Mouse (Mus musculus): Measurements from ENCODE around the gene Gm20388. TPM values are rescaled to one million over a fixed set of nuclear protein-coding genes. Genes with fewer than 3 reads are reported as not detected.
"Not testable (repeated sequence)": the region's sequence is repeated elsewhere in the genome, so short reads cannot be mapped to it uniquely, and the experiment has no call there.

The Gm20388 gene
- polyA plus RNA-seq, 1 experiment: 10.6 TPM

DNA sequence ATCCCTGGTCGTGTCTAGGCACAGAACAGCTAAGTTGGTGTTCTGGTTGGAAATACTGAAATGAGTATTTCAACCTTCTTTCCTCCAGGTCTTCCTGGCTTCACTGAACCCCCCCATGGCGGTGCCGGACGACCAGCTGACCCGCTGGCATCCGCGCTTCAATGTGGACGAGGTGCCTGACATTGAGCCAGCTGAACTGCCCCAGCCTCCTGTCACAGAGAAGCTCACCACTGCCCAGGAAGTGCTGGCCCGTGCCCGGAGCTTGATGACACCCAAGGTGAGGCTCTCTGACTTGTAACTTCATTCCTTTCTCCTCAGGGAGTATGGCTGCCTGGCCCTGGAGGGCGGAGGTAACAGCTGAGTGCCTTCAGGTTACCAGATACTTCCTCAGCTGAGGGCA, 2660.5 kb downstream of the Gm20388 start:
- Histone ChIP-seq H3K4me3 (replicated peaks; ENCODE audit: control insufficient read depth, low read depth, low read length) (no peak overlapping the region), H3K27ac (ENCODE audit: control insufficient read depth, insufficient read depth, low read depth, low read length, poor library complexity) (no peak overlapping the region), H3K4me1 (ENCODE audit: control insufficient read depth, insufficient read depth, low read length) (peaks cover 2% of the 10 kb centered on the region; the same call in 1 of the 2 replicates)
- 92% methylated on average over 11 of the region's 11 CpGs for WGBS
- TF ChIP-seq CTCF (IDR thresholded peaks at IDR 0.05; ENCODE audit: control insufficient read depth, insufficient read depth, low read length) (no peak), POLR2A (IDR thresholded peaks at IDR 0.05; ENCODE audit: borderline replicate concordance, control insufficient read depth, low read depth, low read length) (no peak)

DNA sequence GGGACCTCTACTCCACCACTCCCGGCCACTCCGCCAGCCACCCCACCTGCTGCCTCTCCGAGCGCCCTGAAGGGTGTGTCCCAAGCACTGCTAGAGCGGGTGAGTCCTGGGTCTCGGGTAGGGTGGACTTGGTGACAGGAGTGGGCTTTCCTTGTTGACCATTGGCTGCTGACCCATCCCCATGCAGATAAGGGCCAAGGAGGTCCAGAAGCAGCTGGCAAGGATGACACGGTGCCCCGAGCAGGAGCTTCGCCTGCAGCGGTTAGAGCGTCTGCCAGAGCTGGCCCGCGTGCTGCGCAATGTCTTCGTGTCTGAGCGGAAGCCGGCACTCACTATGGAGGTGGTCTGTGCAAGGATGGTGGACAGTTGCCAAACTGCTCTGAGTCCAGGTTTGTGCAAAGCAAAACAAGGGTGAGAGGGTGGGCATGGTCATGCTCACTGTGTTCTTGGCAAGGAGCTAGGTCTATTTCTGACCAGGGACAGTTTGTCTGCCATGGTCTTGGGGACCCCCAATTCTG, 2661.2 kb downstream of the Gm20388 start:
- 88% methylated on average over 17 of the region's 17 CpGs for WGBS
- TF ChIP-seq CTCF (IDR thresholded peaks at IDR 0.05; ENCODE audit: control insufficient read depth, insufficient read depth, low read length) (no peak), POLR2A (IDR thresholded peaks at IDR 0.05; ENCODE audit: borderline replicate concordance, control insufficient read depth, low read depth, low read length) (no peak)
- Histone ChIP-seq H3K4me3 (replicated peaks; ENCODE audit: control insufficient read depth, low read depth, low read length) (no peak overlapping the region), H3K4me1 (ENCODE audit: control insufficient read depth, insufficient read depth, low read length) (peaks cover 2% of the 10 kb centered on the region; the same call in 1 of the 2 replicates), H3K27ac (ENCODE audit: control insufficient read depth, insufficient read depth, low read depth, low read length, poor library complexity) (no peak overlapping the region)

DNA sequence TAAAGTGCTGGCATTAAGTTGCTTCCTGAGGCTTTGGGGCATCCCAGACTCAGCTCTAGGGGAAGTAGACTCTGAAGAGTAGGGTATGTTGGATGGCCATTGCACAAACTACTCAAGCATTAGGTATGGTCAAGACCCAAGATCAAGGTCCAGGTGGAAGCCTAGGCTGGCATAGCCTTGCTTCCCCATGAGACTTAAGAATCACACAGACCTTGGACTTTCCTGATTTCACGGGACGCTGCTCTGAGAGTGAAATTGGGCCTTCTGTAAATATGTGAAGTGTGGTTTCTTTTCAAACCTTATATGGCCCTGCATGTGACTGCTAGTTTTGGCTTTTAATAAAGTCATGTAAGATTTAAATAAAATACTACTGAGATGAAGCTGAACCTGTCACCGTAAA, 2662.1 kb downstream of the Gm20388 start:
- Histone ChIP-seq H3K27ac (ENCODE audit: control insufficient read depth, insufficient read depth, low read depth, low read length, poor library complexity) (no peak overlapping the region), H3K4me3 (replicated peaks; ENCODE audit: control insufficient read depth, low read depth, low read length) (no peak overlapping the region), H3K4me1 (ENCODE audit: control insufficient read depth, insufficient read depth, low read length) (no peaks in the 10 kb centered on the region; the same call in 1 of the 2 replicates)
- 94% methylated on average over 3 of the region's 3 CpGs for WGBS
- TF ChIP-seq CTCF (IDR thresholded peaks at IDR 0.05; ENCODE audit: control insufficient read depth, insufficient read depth, low read length) (no peak), POLR2A (IDR thresholded peaks at IDR 0.05; ENCODE audit: borderline replicate concordance, control insufficient read depth, low read depth, low read length) (no peak)

DNA sequence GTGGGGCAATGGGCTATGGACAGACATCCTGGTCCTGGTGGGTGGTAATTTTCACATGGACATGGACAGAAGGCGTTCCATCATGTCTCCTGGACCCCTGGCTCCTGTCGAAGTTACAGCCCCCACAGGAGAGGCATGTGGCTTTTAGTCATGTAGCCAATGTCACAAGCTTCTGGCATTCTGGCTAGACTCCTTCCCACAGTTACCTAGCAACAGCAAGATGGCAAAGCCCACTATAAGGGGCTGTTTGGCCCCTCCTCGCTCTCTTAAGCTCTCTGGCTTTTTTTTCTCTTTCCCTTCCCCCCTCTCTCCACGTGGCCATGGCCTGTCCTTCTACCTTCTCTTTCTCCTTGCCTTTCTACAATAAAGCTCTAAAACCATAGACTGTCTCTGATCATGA, 2662.5 kb downstream of the Gm20388 start:
- WGBS: 70% methylated on average over 4 of the region's 4 CpGs
- not testable (repeated sequence) for H3K4me1 ChIP-seq (ENCODE audit: control insufficient read depth, insufficient read depth, low read length); H3K4me3 ChIP-seq (replicated peaks; ENCODE audit: control insufficient read depth, low read depth, low read length); H3K27ac ChIP-seq (ENCODE audit: control insufficient read depth, insufficient read depth, low read depth, low read length, poor library complexity)

DNA sequence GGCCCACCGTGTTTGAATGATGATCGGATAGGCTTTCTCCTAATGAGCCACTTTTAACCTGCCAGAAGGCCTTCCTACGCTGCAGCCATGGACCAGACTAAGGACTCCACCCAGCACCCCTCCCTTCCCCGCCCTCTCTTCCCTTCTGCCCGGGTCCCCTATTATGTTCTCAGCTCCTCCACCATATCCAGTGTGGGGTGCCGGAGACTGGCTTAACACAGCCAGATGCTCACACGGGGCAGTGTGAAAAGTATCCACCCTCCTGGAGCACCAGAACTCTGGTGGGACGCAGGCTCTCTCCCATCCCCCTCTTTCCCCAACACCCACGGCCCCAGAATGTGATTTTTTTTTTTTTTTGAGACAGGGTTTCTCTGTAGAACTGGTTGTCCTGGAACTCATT, 2662.9 kb downstream of the Gm20388 start:
- Histone ChIP-seq H3K4me1 (ENCODE audit: control insufficient read depth, insufficient read depth, low read length) (no peaks in the 10 kb centered on the region; the same call in 1 of the 2 replicates), H3K4me3 (replicated peaks; ENCODE audit: control insufficient read depth, low read depth, low read length) (no peak overlapping the region), H3K27ac (ENCODE audit: control insufficient read depth, insufficient read depth, low read depth, low read length, poor library complexity) (no peak overlapping the region)
- WGBS: 59% methylated on average over 9 of the region's 9 CpGs
- TF ChIP-seq POLR2A (IDR thresholded peaks at IDR 0.05; ENCODE audit: borderline replicate concordance, control insufficient read depth, low read depth, low read length) (no peak), CTCF (IDR thresholded peaks at IDR 0.05; ENCODE audit: control insufficient read depth, insufficient read depth, low read length) (no peak)

DNA sequence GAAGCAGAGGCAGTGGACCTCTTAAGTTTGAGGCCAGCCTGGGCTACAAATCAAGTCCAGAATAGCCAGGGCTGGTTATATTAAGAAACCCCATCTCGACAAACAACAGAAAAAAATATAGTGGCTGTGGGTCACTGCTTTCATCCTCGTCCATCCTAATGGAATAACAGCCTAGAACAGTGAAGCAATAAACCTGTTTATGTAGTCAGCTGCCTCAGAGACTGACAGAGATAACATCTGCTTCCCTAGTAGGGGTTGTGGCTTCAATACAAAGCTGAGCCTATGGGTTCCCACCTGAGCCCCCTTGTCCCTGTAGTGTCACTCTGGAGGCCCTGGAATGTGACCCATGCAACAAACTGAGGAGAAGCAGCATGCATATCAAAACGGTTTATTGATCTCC, 2663.6 kb downstream of the Gm20388 start:
- Histone ChIP-seq H3K4me3 (replicated peaks; ENCODE audit: control insufficient read depth, low read depth, low read length) (no peak overlapping the region), H3K4me1 (ENCODE audit: control insufficient read depth, insufficient read depth, low read length) (no peaks in the 10 kb centered on the region; the same call in 1 of the 2 replicates), H3K27ac (ENCODE audit: control insufficient read depth, insufficient read depth, low read depth, low read length, poor library complexity) (no peak overlapping the region)
- no peak for TF ChIP-seq POLR2A (IDR thresholded peaks at IDR 0.05; ENCODE audit: borderline replicate concordance, control insufficient read depth, low read depth, low read length)
- no peak for TF ChIP-seq CTCF (IDR thresholded peaks at IDR 0.05; ENCODE audit: control insufficient read depth, insufficient read depth, low read length)
- 61% methylated on average over 3 of the region's 3 CpGs for WGBS

DNA sequence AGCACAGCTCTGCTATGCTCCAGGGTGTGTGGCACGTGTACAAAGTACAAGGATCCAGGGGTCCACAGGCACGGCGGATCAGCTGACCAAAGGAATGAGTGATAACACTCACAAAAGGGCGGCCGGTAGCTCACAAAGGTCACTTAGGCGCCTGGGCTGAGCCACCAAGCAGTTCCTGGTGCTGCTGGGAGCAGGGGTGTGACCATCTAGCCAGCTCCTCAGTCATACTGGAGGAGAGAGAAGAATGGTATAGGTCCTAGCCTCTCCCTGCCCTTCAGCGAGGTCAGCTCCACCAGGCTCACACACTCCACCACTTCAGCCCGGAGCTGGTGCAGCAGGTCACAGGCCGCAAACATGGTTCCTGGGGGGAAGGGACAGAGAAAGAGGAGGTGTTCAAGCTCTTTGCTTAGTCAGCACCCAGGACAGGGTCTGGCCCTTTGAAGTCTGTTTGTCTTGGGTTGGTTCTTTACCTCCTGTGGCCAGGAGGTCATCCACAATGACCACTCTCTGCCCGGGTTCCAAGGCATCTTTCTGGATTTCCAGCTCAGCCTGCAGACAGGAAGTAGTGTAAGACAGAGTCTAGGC, 2664.1 kb downstream of the Gm20388 start:
- WGBS: 71% methylated on average over 10 of the region's 10 CpGs
- H3K4me3 ChIP-seq (replicated peaks; ENCODE audit: control insufficient read depth, low read depth, low read length): peak overlapping the region; percentile 29
- no peaks in the 10 kb centered on the region; the same call in 1 of the 2 replicates for H3K4me1 ChIP-seq (ENCODE audit: control insufficient read depth, insufficient read depth, low read length)

DNA sequence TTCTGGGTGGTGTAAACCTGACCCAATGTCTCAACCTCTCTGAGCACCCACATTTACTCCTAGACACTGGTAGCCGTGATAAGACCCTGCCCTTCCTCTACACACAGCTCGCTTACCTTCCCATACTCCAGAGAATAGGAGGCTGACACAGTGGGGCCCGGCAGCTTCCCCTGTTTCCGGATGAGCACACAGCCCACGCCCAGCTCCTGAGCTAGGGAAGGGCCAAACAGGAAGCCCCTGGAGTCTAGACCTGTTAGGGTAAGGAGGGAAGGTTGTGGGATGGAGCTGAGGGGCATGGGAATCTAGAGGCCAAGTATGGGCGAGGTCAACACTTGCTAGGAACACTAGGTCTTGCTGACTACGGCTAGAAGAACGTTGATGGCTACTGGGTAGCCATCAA, 2664.6 kb downstream of the Gm20388 start:
- no peaks in the 10 kb centered on the region; the same call in 1 of the 2 replicates for H3K4me1 ChIP-seq (ENCODE audit: control insufficient read depth, insufficient read depth, low read length)
- peak overlapping the region; percentile 67 for H3K27ac ChIP-seq (ENCODE audit: control insufficient read depth, insufficient read depth, low read depth, low read length, poor library complexity)
- 42% methylated on average over 8 of the region's 8 CpGs for WGBS
- peak overlapping the region; percentile 71 for H3K4me3 ChIP-seq (replicated peaks; ENCODE audit: control insufficient read depth, low read depth, low read length)
- TF ChIP-seq POLR2A (IDR thresholded peaks at IDR 0.05; ENCODE audit: borderline replicate concordance, control insufficient read depth, low read depth, low read length) (no peak), CTCF (IDR thresholded peaks at IDR 0.05; ENCODE audit: control insufficient read depth, insufficient read depth, low read length) (no peak)

More for the DNA sequence above, 2664.1 kb downstream of the Gm20388 start:
- peak overlapping the region; percentile 67 for H3K27ac ChIP-seq (ENCODE audit: control insufficient read depth, insufficient read depth, low read depth, low read length, poor library complexity)
- TF ChIP-seq CTCF (IDR thresholded peaks at IDR 0.05; ENCODE audit: control insufficient read depth, insufficient read depth, low read length) (no peak), POLR2A (IDR thresholded peaks at IDR 0.05; ENCODE audit: borderline replicate concordance, control insufficient read depth, low read depth, low read length) (no peak)

Data from bone marrow, adult 2 months (tissue).